Mouse (Mus musculus): ENCODE results near the gene C1qtnf9. TPM values are rescaled to one million over a fixed set of nuclear protein-coding genes. Genes with fewer than 3 reads are reported as not detected.

The C1qtnf9 gene
- polyA plus RNA-seq, 1 experiment from 2014 or later = 0.07 TPM

GRCm38 (mm10) chr14:60739155-60739554, 28.8 kb upstream of the C1qtnf9 start:
- no peaks in the 10 kb centered on the region for H3K27me3 ChIP-seq (ENCODE audit: poor library complexity, severe bottlenecking)
- peaks cover 61% of the 10 kb centered on the region for H3K36me3 ChIP-seq (replicated peaks)
- peak overlapping the region; percentile 48; the same call in 1 of the 2 replicates for H3K27ac ChIP-seq
- H3K4me1 ChIP-seq = peaks cover 58% of the 10 kb centered on the region
- no peaks in the 10 kb centered on the region for H3K9me3 ChIP-seq
- no peak overlapping the region for H3K4me3 ChIP-seq
- 23% methylated on average over 8 of the region's 9 CpGs for WGBS
- no peak for DNase-seq (ENCODE audit: extremely low spot score, low spot score)

GRCm38 (mm10) chr14:60739616-60740015, 28.3 kb upstream of the C1qtnf9 start:
- Histone ChIP-seq H3K27me3 (ENCODE audit: poor library complexity, severe bottlenecking) (no peaks in the 10 kb centered on the region), H3K36me3 (replicated peaks) (peaks cover 61% of the 10 kb centered on the region), H3K27ac (peak overlapping the region; percentile 48), H3K9me3 (no peaks in the 10 kb centered on the region), H3K4me3 (no peak overlapping the region), H3K4me1 (peaks cover 54% of the 10 kb centered on the region)
- 85% methylated on average over 12 of the region's 12 CpGs for WGBS
- DNase-seq (ENCODE audit: extremely low spot score, low spot score) = no peak

GRCm38 (mm10) chr14:60740507-60740906, 27.4 kb upstream of the C1qtnf9 start:
- no peaks in the 10 kb centered on the region for H3K9me3 ChIP-seq
- 89% methylated on average over 5 of the region's 5 CpGs for WGBS
- H3K36me3 ChIP-seq (replicated peaks) = peaks cover 63% of the 10 kb centered on the region
- no peak for DNase-seq (ENCODE audit: extremely low spot score, low spot score)
- peaks cover 45% of the 10 kb centered on the region for H3K4me1 ChIP-seq
- no peak overlapping the region for H3K27ac ChIP-seq
- H3K27me3 ChIP-seq (ENCODE audit: poor library complexity, severe bottlenecking) = no peaks in the 10 kb centered on the region
- no peak overlapping the region for H3K4me3 ChIP-seq

DNA sequence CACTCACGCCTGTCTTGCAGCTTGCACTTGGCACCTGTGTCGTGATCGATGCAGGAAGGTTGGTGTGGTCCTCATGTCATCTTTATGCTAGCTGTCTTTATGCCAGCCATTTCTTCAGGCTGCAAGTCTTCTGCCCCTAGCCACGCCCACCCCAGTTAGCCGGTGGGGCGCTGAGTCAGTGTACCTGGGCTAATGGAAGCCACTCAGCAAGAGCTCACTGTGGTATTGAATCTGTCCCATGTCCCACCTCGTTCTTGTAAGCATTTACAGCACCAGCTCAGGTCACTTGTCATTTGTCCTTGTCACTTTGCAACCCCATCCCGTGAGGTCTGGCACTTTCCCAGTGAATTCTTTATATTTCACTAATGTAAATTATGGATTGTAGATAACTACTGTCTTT, 26.9 kb upstream of the C1qtnf9 start:
- no peaks in the 10 kb centered on the region for H3K9me3 ChIP-seq
- 84% methylated on average over 8 of the region's 8 CpGs for WGBS
- DNase-seq (ENCODE audit: extremely low spot score, low spot score) = no peak
- peaks cover 68% of the 10 kb centered on the region for H3K36me3 ChIP-seq (replicated peaks)
- no peak overlapping the region for H3K4me3 ChIP-seq
- H3K27me3 ChIP-seq (ENCODE audit: poor library complexity, severe bottlenecking) = no peaks in the 10 kb centered on the region
- H3K27ac ChIP-seq = no peak overlapping the region
- H3K4me1 ChIP-seq = peaks cover 39% of the 10 kb centered on the region

- 91% methylated on average over 6 of the region's 6 CpGs for WGBS
- peaks cover 34% of the 10 kb centered on the region for H3K4me1 ChIP-seq
Observed at GRCm38 (mm10) chr14:60741490-60741981, 26.4 kb upstream of the C1qtnf9 start.

DNA sequence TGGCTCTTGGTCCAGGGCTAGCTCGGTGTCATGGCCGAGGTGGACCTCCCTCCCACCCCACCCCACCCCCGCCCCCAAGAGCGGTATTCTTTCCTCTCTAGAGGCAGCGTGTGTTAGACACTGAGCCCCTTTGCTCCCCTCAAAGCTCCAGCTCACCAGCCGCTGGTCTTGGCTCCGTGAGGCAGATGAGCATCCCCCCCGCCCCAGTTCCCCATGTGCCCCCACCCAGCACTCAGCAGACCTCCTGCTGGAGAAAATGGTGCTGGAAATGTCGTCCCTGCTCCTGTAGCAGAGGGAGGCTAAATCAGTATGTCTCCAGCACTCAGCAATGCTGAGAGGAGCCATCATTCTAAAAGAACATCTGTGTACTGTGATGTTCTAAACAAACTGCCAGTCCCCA, 24.3 kb upstream of the C1qtnf9 start:
- 81% methylated on average over 9 of the region's 9 CpGs for WGBS
- Histone ChIP-seq H3K27me3 (ENCODE audit: poor library complexity, severe bottlenecking) (no peaks in the 10 kb centered on the region), H3K4me1 (peaks cover 13% of the 10 kb centered on the region), H3K36me3 (replicated peaks) (peaks cover 83% of the 10 kb centered on the region), H3K9me3 (no peaks in the 10 kb centered on the region), H3K27ac (peak overlapping the region; percentile 25; the same call in 1 of the 2 replicates), H3K4me3 (no peak overlapping the region)
- no peak for DNase-seq (ENCODE audit: extremely low spot score, low spot score)

More at GRCm38 (mm10) chr14:60741490-60741981, 26.4 kb upstream of the C1qtnf9 start:
- H3K27me3 ChIP-seq (ENCODE audit: poor library complexity, severe bottlenecking) = no peaks in the 10 kb centered on the region
- DNase-seq (ENCODE audit: extremely low spot score, low spot score) = no peak
- H3K36me3 ChIP-seq (replicated peaks) = peaks cover 68% of the 10 kb centered on the region
- H3K9me3 ChIP-seq = no peaks in the 10 kb centered on the region
- no peak overlapping the region for H3K4me3 ChIP-seq
- 0 out of 2 replicates have a peak overlapping the region, but pooled peaks have one; percentile 3 for H3K27ac ChIP-seq

DNA sequence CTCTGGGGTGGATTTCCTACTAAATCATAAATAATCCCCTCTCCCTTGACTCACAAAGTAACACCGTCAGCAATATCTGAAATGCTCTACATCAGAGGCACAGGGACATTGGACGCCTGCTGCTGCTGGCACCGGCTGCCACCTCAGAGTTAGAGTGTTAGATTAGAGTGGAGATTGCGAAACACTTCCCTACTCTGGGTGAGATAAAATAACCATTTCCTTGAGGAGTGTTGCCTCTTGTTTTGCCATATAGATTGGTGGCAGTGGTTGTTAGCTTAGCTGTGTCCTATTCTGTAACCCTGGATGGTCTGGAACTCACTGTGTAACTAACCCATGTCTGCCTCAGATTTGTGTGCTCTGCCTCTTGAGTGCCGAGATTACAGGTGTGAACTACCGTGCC, 22.7 kb upstream of the C1qtnf9 start:
- H3K9me3 ChIP-seq = no peaks in the 10 kb centered on the region
- H3K4me3 ChIP-seq = no peak overlapping the region
- peaks cover 98% of the 10 kb centered on the region for H3K36me3 ChIP-seq (replicated peaks)
- WGBS = 91% methylated on average over 6 of the region's 6 CpGs
- no peaks in the 10 kb centered on the region for H3K4me1 ChIP-seq
- no peak for DNase-seq (ENCODE audit: extremely low spot score, low spot score)
- H3K27ac ChIP-seq = no peak overlapping the region
- no peaks in the 10 kb centered on the region for H3K27me3 ChIP-seq (ENCODE audit: poor library complexity, severe bottlenecking)

GRCm38 (mm10) chr14:60746141-60746540, 21.8 kb upstream of the C1qtnf9 start:
- H3K27me3 ChIP-seq (ENCODE audit: poor library complexity, severe bottlenecking) = no peaks in the 10 kb centered on the region
- no peak overlapping the region for H3K4me3 ChIP-seq
- H3K9me3 ChIP-seq = no peaks in the 10 kb centered on the region
- WGBS = 95% methylated on average over 10 of the region's 10 CpGs
- no peaks in the 10 kb centered on the region for H3K4me1 ChIP-seq
- H3K36me3 ChIP-seq (replicated peaks) = peaks cover 99% of the 10 kb centered on the region
- no peak overlapping the region for H3K27ac ChIP-seq
- no peak for DNase-seq (ENCODE audit: extremely low spot score, low spot score)

- peaks cover 100% of the 10 kb centered on the region for H3K36me3 ChIP-seq (replicated peaks)
Observed at GRCm38 (mm10) chr14:60747154-60747870, 20.6 kb upstream of the C1qtnf9 start.

DNA sequence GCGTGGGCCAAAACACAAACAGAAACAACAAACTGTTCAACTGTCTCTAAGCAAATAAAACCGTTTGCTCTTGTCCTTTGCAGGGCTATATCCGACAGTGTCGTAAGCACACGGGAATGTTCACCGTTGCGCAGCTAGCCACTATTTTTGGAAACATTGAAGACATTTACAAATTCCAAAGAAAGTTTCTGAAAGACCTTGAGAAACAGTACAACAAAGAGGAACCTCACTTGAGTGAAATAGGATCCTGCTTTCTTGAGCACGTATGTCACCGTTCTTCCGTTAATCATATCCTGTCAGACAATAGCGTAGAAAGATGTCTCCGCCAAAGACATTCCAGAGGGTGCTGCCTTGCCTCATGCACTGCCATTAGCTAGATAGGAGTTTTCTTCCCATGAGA, 18.1 kb upstream of the C1qtnf9 start:
- Histone ChIP-seq H3K36me3 (replicated peaks) (peaks cover 100% of the 10 kb centered on the region), H3K9me3 (no peaks in the 10 kb centered on the region)
- 94% methylated on average over 12 of the region's 12 CpGs for WGBS

More at GRCm38 (mm10) chr14:60747154-60747870, 20.6 kb upstream of the C1qtnf9 start:
- no peak for DNase-seq (ENCODE audit: extremely low spot score, low spot score)
- Histone ChIP-seq H3K9me3 (no peaks in the 10 kb centered on the region), H3K27me3 (ENCODE audit: poor library complexity, severe bottlenecking) (no peaks in the 10 kb centered on the region), H3K27ac (no peak overlapping the region), H3K4me3 (no peak overlapping the region), H3K4me1 (peaks cover 6% of the 10 kb centered on the region; the same call in 1 of the 2 replicates)
- 92% methylated on average over 21 of the region's 21 CpGs for WGBS

GRCm38 (mm10) chr14:60751581-60751980, 16.4 kb upstream of the C1qtnf9 start:
- no peaks in the 10 kb centered on the region for H3K27me3 ChIP-seq (ENCODE audit: poor library complexity, severe bottlenecking)
- DNase-seq (ENCODE audit: extremely low spot score, low spot score) = no peak
- peaks cover 100% of the 10 kb centered on the region for H3K36me3 ChIP-seq (replicated peaks)
- H3K4me3 ChIP-seq = no peak overlapping the region
- peaks cover 12% of the 10 kb centered on the region for H3K4me1 ChIP-seq
- peak overlapping the region; percentile 45; the same call in 1 of the 2 replicates for H3K27ac ChIP-seq
- no peaks in the 10 kb centered on the region for H3K9me3 ChIP-seq
- WGBS = 95% methylated on average over 16 of the region's 16 CpGs

More for the DNA sequence above, 18.1 kb upstream of the C1qtnf9 start:
- Histone ChIP-seq H3K27me3 (ENCODE audit: poor library complexity, severe bottlenecking) (no peaks in the 10 kb centered on the region), H3K27ac (no peak overlapping the region), H3K4me3 (no peak overlapping the region), H3K4me1 (peaks cover 12% of the 10 kb centered on the region)
- DNase-seq (ENCODE audit: extremely low spot score, low spot score) = no peak

DNA sequence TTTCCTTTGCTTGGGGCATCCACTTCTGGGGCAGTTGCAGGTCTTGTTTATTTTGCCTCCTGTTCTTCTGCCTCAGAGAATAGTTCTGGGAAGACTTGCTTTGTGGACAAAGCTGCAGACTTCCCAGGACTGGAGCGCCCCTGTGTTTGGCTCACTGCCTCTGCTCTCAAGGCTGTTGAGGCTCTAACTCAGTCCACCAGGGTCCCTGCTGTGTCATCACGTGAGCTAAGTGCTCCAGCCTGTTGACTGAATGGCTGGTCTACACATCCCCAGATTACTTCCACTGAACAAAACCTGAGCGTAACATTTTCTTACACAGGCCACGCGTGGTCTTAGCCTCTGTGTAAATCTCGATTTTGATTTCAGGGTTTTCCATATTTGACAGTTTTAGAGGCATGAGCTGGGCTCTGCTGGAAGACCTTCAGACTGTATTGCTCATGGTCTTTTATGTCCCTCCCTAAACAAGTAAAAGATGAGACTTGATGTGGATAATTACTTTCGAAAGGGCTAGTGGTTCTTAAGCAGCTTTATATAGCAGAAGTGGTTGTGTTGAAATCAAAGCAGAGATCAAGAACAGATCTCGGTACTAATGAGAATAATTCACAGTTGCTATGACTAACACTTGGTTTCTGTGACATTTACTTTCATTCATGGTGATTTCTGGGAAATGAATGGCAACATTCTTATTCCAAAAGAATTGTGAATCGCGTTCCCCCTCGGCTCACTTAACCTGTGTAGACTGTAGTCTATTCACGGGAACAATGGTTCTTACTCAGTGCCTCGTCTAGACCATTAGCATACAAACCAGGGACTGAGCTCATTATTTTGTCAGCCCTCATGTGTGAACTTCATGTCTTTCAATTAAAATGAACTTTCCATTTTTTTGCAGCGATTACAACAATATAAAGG, 14.8 kb upstream of the C1qtnf9 start:
- DNase-seq (ENCODE audit: extremely low spot score, low spot score) = no peak
- Histone ChIP-seq H3K4me3 (no peak overlapping the region), H3K27me3 (ENCODE audit: poor library complexity, severe bottlenecking) (no peaks in the 10 kb centered on the region), H3K9me3 (no peaks in the 10 kb centered on the region), H3K27ac (peak overlapping the region; percentile 69), H3K4me1 (peaks cover 12% of the 10 kb centered on the region), H3K36me3 (replicated peaks) (peaks cover 100% of the 10 kb centered on the region)
- 71% methylated on average over 14 of the region's 14 CpGs for WGBS

Data from forebrain, embryonic 10.5 days (tissue).